Mouse (Mus musculus): Measurements from ENCODE around the gene Ctf1.
"Not testable (repeated sequence)": the region's sequence is repeated elsewhere in the genome, so short reads cannot be mapped to it uniquely, and the experiment has no call there.

Ctf1 gene

DNA sequence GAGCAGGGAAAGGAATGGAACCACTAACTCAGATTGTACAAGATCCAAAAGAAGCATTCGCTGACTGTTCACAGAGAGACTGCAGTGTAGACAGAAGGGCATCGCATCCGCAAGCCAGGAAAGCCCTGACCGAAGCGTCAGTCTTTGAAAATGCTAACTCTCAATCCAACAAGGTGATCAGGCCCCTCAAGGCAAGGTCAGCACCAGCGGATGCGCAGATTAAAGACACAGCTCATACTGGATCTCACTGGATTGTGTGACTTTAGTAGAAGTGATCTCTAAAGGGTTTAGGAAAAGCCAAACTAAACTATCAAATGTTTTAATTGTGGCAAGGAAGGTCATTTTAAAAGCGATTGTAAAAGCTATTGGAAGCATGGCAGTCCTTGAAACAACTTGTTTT is 19.2 kb upstream of the Ctf1 start:
- DNase-seq (ENCODE audit: low spot score), result no peak

DNA sequence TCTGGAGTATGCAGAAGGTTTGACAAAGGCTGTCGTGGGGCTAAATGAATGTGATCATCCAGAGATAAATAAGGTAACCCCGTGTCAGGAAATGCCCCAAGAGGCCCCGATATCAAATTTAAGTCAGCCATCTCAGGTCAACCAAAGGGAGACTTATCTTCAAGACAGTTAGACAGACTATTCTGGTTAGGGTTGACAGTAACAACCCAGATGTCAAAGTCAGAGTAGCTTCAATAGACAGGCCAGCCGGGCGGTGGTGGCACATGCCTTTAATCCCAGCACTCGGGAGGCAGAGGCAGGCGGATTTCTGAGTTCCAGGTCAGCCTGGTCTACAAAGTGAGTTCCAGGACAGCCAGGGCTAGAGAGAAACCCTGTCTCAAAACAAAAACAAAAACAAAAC is 18.8 kb upstream of the Ctf1 start:
- DNase-seq (ENCODE audit: low spot score), result not testable (repeated sequence)

DNA sequence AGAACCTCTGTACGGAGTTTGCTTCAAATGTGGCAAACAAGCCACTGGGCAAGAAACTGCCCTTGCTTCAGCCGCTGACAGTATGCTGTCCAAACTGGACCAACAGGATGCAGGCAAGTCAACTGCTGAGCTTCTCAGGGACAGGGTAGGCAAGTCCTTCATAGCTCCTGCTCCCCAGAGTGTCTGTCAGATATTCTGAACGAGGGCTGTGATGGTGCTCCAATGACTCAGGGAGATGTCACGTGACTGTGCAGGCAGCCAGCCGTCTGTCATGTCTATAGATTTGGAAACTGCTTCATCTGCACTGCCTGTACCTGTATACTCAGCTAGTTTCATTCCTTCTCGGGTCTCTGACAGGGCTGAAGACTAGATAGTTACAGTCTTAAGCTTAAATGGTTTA is 13.6 kb upstream of the Ctf1 start:
- no peak for DNase-seq (ENCODE audit: low spot score)

DNA sequence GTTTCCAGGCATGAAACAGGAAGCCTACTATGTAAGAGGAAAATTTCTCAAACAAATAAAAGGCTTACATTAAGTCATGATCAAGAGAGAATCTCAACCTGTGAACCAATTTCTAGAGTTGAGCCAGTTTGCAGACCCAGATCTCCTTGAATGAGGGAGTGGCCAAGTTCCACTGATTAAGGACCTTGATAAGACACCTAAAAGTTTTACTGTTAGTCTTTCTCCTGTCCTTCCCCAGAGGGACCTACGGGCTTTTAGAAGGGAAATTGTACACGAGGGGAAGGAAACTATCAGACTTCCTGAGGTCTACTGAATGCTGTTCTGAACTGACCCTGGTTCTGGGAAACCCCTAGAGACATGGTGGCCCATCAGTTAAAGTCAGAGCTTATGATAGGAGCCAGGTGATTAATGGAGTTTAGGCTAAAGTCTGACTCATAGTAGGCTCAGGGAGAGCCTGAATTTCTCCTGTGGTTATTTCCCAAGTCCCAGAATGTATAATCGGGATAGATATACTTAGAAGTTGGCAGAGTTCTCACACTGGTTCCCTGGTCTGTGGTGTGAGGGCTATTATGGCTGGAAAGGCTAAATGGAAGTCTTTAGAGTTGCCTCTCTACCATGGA is 11.7 kb upstream of the Ctf1 start:
- no peak for DNase-seq (ENCODE audit: low spot score)

DNA sequence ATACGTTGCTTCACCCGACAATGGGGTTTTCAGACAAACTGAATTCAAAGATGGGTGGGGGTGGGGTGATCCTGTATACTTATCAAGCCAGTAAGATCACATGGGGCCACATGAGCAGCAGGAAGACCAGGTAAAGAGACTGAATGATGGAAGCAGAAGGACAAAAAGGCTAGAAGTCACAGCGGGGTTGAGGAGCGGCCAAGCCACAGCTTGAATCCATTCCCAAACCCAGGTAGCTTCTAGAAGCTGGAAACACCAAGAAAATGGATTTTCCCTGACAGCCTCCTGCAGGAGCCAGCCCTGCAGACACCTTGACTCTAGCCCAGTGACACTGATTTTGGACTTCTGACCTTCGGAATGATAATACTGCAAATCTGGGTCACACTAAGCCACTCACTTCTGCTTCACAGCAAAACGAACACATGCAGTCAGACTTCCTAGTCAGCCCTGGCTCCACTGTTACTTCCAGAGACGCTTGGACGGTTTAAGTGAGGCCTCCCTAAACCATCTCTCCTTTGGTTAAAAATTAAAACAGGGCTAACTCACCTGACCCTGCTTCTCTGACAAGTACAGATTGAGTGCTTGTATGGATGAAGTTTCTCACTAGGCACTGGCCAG is 8.9 kb upstream of the Ctf1 start:
- no peak for DNase-seq (ENCODE audit: low spot score)

DNA sequence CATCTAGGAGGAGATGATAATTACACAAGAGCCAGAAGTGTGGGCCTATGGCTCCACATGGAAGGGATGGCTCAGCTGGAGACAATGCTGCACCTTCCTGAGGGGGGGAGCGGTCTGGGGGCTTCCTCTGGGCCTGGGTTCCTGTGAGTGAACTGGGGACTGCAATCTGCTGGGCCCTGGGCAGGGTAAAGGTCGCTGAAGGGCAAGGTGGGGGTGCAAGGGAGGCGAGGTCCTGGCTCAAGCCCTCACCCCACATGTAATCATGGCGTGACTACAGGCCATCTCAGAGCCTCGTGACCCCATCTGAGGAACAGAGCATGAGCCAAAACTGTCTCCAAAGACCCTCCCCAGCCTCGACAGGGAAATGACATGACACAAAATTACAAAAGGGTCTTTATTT is 7.9 kb upstream of the Ctf1 start:
- DNase-seq (ENCODE audit: low spot score), result no peak

DNA sequence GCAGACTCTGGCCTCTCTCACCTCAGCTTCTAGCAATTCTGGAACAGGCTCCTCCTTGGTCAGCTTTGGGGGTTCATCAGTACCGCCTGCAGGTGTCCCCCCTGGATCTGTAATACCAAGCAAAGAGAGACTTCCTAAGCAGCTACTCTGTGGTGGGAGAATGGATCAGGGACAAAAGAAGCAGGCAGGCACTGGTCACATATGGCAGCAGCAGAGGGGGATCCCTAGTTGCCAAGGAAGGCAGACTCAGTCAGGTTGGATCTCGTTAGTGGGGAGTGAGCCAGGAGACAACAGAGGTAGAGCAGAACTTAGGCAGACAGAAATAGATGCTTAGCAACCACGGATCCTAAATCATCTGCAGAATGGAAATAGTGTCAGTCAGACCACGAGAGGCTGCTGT is 6.8 kb upstream of the Ctf1 start:
- DNase-seq (ENCODE audit: low spot score), result no peak

DNA sequence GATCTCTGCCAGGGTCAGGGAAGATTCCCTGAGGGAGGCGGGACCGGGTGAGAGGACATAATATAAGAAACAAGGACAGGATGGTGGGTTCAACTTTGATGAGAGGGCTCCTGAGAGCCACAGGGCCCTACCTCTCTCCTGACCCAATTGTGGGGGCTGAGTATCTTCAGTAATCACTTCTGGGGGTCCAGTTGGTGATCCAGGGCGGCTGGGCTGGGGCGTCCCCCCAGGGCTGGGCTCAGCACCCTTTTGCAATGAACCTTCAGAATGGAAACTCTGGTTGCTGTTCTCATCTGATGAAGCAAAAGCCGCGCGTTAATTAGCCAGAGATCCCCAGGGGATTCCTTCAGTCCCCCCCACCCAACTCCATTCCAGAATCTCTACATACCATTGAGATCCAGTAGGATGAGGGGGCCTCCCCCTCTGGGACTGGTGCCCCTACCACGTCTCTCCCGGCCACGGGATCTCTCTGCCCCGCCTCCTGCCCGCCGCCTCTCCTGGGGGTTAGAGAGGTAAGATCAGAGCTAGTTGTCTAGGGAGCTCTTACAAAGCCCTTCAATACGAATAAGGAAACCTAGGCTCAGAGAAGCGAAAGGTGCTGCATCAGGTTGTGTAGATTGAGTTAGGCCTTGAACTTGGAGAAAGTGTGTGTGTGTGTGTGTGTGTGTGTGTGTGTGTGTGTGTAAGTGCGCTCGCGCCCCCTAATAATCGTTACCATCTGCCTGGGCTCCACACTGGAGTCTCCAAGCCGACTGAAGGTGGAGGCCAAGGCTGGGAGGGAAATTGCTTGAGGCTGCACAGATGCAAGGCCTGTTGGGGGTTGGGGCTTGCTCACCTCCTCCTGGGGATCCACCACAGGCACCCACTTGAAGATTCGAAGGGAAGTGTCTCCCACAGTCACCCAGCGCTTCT is 5.2 kb upstream of the Ctf1 start:
- no peak for DNase-seq (ENCODE audit: low spot score)

DNA sequence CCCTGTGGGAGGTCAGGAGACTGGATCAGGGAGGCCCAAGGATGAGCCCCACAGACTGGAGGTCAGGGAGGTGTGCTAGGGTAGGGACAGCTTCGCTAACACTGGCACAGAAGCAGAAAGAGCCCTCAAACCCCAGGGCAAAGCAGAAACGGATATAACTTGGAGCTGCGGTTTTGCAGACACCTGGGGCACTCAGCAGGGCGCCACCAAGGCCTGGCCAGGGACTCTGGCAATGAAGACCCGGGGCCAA is 4.7 kb upstream of the Ctf1 start:
- no peak for DNase-seq (ENCODE audit: low spot score)

DNA sequence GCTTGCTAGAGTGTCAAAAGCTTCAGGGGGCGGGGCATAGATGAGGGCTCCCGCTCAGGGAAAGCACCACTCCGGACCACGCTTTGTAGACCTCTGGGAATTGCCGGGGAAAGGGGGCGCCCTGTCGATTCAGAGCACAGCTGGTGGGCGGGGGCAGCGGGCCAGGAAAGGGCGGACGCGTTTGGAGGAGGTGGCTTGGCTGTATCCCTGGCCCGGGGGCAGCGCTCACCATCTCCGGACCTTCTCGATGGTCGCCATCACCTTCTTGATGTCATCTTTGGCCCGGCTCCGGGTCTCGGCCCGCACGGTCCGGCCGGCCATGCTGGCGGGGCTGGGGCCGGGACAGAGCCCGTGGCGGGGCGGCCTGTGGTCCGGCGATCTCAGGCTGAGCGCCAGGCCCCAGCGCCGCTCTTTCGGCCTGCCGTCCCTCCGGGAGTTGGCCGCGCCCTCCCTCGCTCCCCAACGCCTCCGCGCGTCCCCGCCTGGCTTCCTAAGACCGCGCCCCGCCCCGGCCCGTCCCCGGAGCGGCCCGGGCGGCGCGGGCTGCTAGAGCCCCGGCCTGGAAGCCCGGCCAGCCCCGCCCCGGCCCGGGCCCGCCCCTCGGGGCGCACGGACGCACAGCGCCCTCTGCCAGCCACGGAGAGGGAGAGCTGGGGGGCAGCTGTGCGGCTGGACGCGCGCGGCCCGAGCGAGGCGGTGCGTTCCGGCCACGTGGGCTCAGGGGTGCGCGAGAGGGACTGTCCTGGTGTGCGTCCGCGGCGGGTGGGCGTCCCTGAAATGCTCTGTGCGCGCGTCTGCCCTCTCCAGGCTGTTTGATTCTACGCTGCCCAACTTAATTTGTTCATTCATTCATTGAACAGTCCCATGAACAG is 4.1 kb upstream of the Ctf1 start, which contains the start of gene Bcl7c:
Gene Bcl7c (minus strand): TSS at position 727 of the 872 bp plus-strand sequence.
- DNase-seq (ENCODE audit: low spot score), result peak; percentile 80

DNA sequence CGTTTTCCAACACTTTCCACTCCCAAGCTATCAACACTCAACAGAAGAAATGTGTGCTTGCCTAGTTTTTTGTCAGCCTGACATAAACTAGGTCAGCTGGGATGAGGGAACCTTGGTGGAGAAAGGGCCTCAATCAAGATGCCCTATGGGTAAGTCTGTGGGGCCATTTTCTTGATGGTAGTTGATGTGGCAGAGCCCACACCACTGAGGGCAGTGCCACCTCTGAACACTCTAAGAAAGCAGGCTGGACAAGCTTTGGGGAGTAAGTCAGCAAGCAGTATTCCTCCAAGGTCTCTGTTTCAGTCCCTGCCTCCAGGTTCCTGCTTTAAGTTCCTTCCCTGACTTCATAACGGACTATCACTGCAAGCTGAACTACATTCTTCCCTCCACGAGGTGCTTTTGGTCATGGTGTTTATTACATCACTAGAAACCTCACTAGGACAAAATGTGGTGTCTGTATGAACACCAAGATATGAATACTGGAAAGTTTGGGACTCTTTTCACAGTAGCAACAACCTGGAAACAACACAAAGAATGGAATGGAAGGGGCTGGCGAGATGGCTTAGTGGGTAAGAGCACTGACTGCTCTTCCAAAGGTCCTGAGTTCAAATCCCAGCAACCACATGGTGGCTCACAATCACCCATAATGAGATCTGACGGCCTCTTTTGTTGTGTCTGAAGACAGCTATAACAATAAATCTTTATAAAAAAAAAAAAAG is 3.1 kb upstream of the Ctf1 start:
- DNase-seq (ENCODE audit: low spot score), result no peak

DNA sequence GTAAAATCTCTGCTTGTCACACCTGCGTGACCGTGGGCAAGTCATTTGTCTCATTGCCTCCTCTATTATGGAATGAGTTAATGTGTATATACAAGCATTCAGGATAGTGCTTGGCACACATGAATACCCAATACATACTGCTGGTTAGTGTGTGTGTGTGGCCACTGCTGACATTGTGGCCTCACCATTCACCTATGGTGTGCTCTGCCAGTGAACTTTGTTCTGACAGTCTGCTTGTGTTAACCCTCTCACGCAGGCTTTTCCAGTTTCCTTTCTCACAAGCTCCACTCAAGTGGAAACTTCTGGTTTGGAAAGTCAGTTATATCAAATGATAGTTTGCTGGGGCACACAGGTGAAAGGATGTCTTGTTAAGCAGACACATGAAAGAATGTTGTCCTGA is 1.5 kb upstream of the Ctf1 start:
- DNase-seq (ENCODE audit: low spot score), result no peak

DNA sequence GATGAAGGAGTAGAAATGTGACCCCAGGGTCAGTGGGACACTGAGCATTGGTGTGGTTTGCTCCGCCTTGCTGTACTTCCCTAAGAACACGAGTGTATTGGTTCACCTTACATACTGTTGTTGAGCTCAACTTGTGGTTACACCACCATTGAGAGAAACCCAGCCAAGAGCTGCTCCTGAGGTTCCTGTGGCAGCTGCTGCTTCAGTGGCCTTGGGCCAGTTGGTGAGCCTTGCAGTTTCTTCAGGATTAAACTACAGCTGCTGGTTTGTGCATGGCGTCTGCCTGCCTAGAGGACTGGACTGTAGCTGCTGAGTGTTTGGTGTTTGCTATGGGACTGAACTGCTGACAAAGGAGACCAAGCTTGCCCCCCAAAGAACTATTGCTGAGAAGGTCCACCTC is 1.1 kb upstream of the Ctf1 start:
- no peak for DNase-seq (ENCODE audit: low spot score)

DNA sequence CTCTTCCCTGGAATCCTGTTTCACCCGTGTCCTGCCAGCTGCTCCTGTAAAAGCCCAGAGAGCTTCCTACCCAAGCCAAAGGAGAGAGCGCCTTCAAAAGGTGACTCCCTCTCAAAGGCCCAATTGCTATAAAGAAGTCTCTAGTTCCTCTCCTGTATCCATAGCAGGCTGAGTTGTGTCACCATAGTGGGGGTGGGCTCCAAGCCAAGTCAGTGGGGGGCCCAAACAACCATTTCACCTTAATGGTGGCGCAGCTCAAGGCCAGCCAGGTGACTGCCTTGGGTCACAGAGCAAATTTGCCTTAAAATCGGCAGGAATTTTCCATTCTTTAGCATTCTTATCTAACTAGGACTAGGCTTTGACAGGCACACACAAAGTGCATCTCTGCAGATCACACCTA is 2.3 kb downstream of the Ctf1 start:
- no peak for DNase-seq (ENCODE audit: low spot score)

DNA sequence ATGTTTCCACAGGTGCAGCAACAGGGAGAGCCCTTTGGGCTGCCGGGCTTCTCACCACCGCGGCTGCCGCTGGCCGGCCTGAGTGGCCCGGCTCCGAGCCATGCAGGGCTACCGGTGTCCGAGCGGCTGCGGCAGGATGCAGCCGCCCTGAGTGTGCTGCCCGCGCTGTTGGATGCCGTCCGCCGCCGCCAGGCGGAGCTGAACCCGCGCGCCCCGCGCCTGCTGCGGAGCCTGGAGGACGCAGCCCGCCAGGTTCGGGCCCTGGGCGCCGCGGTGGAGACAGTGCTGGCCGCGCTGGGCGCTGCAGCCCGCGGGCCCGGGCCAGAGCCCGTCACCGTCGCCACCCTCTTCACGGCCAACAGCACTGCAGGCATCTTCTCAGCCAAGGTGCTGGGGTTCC is 4.5 kb downstream of the Ctf1 start:
- DNase-seq (ENCODE audit: low spot score), result peak; percentile 49

DNA sequence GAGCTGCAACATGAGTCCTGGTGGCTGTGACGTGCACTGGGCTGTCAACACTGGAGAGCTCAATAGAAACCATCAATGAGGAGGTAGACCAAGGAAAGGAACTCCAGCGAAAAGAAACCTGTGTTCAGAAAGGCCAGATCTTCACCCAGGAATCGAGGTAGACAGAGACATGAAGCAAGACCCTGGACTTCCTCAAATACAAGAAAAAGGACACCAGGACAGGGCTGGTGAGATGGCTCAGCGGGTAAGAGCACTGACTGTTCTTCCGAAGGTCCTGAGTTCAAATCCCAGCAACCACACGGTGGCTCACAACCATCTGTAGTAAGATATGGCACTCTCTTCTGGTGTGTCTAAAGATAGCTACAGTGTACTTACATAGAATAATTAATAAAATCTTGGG is 5.8 kb downstream of the Ctf1 start:
- no peak for DNase-seq (ENCODE audit: low spot score)

DNA sequence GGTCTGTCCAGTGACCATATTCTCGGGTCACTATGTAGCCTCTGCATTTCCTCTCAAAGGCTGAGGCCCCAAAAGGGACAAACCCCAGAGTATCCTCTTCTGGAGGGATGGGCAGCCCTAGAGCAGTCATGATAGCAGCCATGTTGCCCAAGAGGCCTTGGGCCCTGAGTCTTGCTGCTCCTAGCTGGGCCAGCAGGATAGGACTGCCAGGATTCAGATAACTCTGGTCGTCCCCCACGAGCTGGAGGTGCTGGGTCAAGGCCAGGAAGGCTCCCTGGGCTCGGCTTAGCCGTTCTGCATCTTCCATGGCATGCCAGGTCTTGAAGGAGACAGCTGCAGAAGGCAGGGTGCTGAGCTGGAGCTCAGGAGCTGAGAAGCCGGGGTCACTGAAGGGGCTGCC is 6.7 kb downstream of the Ctf1 start:
- DNase-seq (ENCODE audit: low spot score), result no peak

DNA sequence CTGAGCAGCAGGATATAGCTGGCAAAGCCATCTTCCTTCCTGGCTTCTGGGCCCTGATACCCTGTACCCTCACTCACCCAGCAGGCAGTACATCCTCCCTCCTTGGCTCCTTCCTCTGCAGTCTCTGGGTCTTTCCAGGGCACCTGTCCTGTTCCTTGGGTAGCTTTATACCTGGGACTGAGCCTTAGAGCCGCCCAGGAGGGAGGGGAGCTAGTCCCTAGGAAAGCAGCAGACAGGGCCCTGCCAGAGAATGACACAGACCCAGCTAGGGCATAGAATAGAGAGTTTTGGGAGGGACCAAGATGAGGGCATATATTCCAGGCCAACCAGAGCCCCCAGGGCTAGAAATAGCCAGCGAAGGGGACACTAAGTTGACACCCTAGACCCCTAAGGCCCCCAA is 13.0 kb downstream of the Ctf1 start:
- no peak for DNase-seq (ENCODE audit: low spot score)

DNA sequence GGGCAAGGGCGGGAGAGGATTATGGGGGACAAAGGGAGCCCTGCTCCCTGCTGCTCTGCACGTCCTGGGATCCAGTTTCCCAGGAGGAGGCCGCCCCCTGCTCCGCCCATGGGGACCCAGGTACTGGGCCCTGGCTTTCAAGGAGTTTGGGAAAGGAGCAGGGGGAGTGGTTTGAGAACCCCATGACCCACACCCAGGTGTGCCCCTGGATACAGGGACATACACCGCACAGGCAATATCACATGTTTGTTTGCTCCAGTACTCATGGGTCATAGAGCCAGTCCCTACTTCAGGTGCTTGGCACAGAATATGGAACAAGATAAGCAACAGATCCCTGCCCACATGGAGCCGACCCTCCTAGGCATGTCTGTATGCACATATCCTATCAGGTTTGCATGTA is 13.4 kb downstream of the Ctf1 start:
- no peak for DNase-seq (ENCODE audit: low spot score)

DNA sequence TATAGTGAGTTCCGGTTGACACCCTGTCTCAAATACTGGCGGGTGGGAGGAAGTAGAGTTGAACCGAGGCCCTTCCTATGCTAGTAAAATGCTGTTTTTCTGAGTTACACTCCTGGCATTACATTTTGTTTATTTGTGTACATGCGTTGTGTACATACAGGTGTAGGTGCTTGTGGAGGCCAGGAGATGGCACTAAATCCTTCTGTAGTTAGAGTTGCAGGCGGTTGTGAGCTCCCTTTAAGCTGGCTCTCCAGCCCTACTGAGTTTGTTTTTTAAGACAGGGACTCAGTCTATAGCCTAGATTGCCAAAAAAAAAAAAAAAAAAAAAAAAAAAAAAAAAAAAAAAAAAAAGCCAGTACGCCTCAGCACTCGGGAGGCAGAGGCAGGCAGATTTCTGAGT is 15.4 kb downstream of the Ctf1 start:
- DNase-seq (ENCODE audit: low spot score), result no peak

DNA sequence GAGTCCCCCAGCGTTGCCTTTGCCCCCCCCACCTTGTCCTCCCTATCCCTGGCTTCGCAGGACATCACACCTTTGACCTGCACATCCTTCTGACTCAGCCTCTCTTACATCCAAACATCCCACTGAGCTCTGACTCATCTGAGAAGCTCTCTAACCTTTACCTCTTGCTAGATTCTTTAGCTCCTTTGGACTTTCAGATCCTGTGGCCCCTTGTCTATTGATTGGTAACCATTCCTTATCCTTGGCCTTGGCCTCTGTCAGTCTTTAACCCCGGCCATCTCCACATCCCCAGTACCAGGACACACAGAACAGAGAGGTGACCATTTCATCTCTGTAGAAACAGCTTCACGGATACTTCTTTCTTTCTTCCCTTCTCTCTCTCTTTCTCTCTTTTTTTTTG is 17.6 kb downstream of the Ctf1 start:
- no peak for DNase-seq (ENCODE audit: low spot score)

DNA sequence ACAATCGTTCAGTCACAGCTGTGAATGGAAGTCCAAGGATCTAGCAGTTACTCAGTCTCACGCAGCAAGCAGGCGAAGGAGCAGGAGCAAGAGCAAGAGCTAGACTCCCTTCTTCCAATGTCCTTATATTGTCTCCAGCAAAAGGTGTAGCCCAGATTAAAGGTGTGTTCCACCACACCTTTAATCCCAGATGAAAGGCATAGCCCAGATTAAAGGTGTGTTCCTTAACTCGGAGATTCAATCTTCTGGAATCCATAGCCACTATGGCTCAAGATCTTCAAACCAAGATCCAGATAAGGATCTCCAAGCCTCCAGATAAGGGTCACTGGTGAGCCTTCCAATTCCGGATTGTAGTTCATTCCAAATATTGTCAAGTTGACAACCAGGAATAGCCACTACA is 19.5 kb downstream of the Ctf1 start, which contains the start of gene Ctf2:
Gene Ctf2 (minus strand): TSS at position 101 of the 400 bp plus-strand sequence.
- not testable (repeated sequence) for DNase-seq (ENCODE audit: low spot score)
